Mouse (Mus musculus) lung, embryonic 15.5 days (tissue): ENCODE data around the gene Col26a1. TPM values are rescaled to one million over a fixed set of nuclear protein-coding genes. Genes with fewer than 3 reads are reported as not detected.

Experiments used
- ATAC-seq: fragments of 200-750 bp; cut with Nextera tagmentation; 2 replicates; pipeline ENCODE4 v1.8.0; 2017; ENCODE audit warnings: moderate number of reproducible peaks, borderline replicate concordance; ENCODE audit not compliant: low FRiP score, low TSS enrichment; ENCODE audit errors: extremely low read depth
- H3K27ac ChIP-seq: fragments of 300-500 bp; sonication (generic); 2 replicates; pipeline ENCODE4 v1.5.1; 2015; ENCODE audit warnings: moderate library complexity, mild to moderate bottlenecking, inconsistent platforms
- H3K27me3 ChIP-seq: fragments of 300-500 bp; sonication (generic); 2 replicates; pipeline ENCODE4 v1.6.1; 2015; ENCODE audit warnings: inconsistent platforms
- H3K36me3 ChIP-seq: fragments of 300-500 bp; sonication (generic); 2 replicates; pipeline ENCODE4 v1.6.1; 2015; ENCODE audit warnings: inconsistent platforms
- H3K4me1 ChIP-seq: fragments of 300-500 bp; sonication (generic); 2 replicates; pipeline ENCODE4 v1.6.1; 2015; ENCODE audit warnings: inconsistent platforms
- H3K4me2 ChIP-seq: fragments of 300-500 bp; sonication (generic); 2 replicates; pipeline ENCODE4 v1.6.1; 2015; ENCODE audit warnings: inconsistent platforms, mild to moderate bottlenecking, moderate library complexity
- H3K4me3 ChIP-seq: fragments of 300-500 bp; sonication (generic); 2 replicates; pipeline ENCODE4 v1.5.1; 2015; ENCODE audit warnings: mild to moderate bottlenecking, inconsistent platforms
- H3K9ac ChIP-seq: fragments of 300-500 bp; sonication (generic); 2 replicates; pipeline ENCODE4 v1.6.1; 2015; ENCODE audit warnings: inconsistent platforms
- H3K9me3 ChIP-seq: fragments of 300-500 bp; sonication (generic); 2 replicates; pipeline ENCODE4 v1.6.1; 2016; ENCODE audit warnings: inconsistent platforms
- WGBS: fragments of 180-500 bp; shearing (Covaris S2); methylation state at CpG from one replicate; pipeline ENCODE4 v1.1.7; 2015; 5-methylcytosine and 5-hydroxymethylcytosine counted together
- polyA plus RNA-seq: library from polyadenylated mRNA; unstranded; fragments of >200 nt; fragmentation: Nextera tagmentation; extraction: Ambion mirVana; gene quantifications from 2 replicates; pipeline ENCODE4 v1.2.1, GENCODE M21; 2015

Col26a1 gene
- polyA plus RNA-seq, 1 experiment from 2014 or later = 12.1 TPM

DNA sequence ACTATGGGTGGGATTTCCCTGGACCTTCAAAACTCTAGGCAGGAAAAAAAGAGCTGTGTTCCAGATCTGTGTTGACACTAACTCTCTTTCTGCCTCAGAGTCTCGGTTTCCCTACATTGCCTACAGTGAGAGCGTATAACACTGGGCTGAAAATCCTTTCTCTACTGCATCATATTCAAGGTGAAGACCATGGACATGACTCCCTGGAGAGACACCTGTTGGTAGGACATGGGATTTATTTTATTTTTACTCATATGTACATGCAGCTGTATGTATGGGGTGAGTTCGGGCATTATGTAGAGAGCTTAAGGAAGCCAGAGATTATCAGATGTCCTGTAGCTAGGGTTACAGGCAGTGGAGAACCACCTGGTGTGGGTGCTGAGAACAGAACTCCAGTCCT, 50.0 kb downstream of the Col26a1 start:
- H3K27ac ChIP-seq = no peak overlapping the region
- ATAC-seq = no peak
- no peak overlapping the region for H3K9ac ChIP-seq
- no peaks in the 10 kb centered on the region for H3K4me1 ChIP-seq
- H3K36me3 ChIP-seq = no peaks in the 10 kb centered on the region
- no peaks in the 10 kb centered on the region for H3K27me3 ChIP-seq
- H3K4me2 ChIP-seq = no peak overlapping the region
- no peaks in the 10 kb centered on the region for H3K9me3 ChIP-seq
- 84% methylated on average over 3 of the region's 3 CpGs for WGBS
- no peak overlapping the region for H3K4me3 ChIP-seq

DNA sequence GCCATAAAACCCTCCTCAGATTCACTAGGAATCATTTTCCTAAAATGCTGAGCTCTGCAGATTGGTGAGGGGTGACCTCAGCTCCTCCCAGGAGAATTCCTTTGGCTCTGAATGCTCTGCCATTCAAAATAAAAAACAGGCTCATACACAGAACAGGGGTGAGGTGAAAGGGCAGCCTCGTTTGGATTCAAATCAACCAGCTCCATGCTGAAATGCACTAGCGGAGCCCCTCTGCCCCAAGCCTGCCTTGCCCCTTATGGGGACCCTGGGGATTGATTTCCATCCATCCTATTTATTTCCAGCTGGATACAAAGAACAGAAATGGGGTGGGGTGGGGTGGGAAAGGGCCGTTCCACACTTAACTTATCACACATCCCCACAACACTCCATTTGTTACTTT, 52.9 kb downstream of the Col26a1 start:
- H3K36me3 ChIP-seq = no peaks in the 10 kb centered on the region
- WGBS = 73% methylated on average over 3 of the region's 3 CpGs
- H3K4me3 ChIP-seq = no peak overlapping the region
- H3K27me3 ChIP-seq = no peaks in the 10 kb centered on the region
- H3K4me1 ChIP-seq = no peaks in the 10 kb centered on the region
- H3K27ac ChIP-seq = no peak overlapping the region
- no peaks in the 10 kb centered on the region for H3K9me3 ChIP-seq
- ATAC-seq = no peak
- no peak overlapping the region for H3K9ac ChIP-seq
- H3K4me2 ChIP-seq = no peak overlapping the region

DNA sequence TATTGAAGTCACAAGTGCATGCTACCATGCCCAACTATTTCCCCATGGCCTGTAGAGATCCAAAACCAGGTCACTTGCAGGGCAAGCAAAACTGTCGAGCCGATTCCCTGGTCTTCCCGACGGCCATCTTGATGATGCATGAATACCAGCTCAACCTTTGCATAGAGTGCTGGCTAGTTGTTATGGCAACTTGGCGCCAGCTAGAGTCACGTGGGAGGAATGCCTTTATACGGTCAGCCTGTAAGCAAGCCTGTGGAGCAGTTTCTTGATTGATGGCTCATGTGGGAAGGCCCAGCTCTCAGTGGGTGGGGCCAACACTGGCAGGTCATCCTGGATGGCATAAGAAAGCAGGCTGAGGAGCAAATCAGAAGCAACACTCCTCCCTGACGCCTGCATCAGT, 61.0 kb downstream of the Col26a1 start:
- no peak overlapping the region for H3K9ac ChIP-seq
- no peaks in the 10 kb centered on the region for H3K9me3 ChIP-seq
- H3K27ac ChIP-seq = no peak overlapping the region
- H3K4me1 ChIP-seq = peaks cover 4% of the 10 kb centered on the region; the same call in 1 of the 2 replicates
- ATAC-seq = no peak
- WGBS = 80% methylated on average over 8 of the region's 8 CpGs
- no peak overlapping the region for H3K4me3 ChIP-seq
- no peaks in the 10 kb centered on the region for H3K27me3 ChIP-seq
- H3K4me2 ChIP-seq = no peak overlapping the region
- H3K36me3 ChIP-seq = no peaks in the 10 kb centered on the region

DNA sequence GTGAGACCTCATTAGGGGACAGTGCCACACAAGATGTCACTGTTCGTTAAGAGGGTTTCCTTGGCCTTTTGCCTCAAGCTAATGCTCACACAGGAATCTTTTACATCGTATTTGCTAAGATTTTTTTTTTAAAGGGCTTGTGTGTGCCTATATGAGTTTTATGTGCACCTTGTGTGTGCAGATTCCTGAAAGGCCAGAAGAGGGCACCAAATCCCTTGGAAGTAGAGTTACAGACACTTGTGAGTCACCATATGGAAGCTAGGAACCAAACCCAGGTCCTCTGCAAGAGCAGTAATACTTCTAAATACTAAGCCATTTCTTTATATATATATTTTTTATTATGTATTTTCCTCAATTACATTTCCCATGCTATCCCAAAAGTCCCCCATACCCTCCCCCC, 62.1 kb downstream of the Col26a1 start:
- Histone ChIP-seq H3K9ac (no peak overlapping the region), H3K4me3 (no peak overlapping the region), H3K9me3 (no peaks in the 10 kb centered on the region), H3K27ac (no peak overlapping the region), H3K27me3 (no peaks in the 10 kb centered on the region), H3K4me1 (peaks cover 4% of the 10 kb centered on the region; the same call in 1 of the 2 replicates), H3K4me2 (no peak overlapping the region), H3K36me3 (no peaks in the 10 kb centered on the region)
- no peak for ATAC-seq
- WGBS = 86% methylated on average over 2 of the region's 2 CpGs

DNA sequence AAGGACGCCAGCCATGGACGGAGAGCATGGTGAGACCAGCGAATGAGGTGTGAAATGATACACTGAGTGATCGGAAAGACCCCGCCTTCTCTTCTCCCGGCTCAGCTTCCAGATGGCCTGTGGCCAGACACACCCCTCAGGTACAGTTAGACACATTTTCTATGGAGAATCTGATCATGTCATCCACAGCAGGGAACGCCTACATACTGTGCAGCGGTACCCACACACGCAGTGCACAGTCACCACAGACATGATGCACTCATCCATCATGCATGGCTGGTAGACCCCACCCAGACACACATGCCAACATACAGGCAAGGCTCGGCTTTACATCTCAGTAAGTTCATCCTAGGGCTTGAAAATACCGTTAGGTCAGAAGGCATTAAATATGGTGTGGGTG, 63.3 kb downstream of the Col26a1 start:
- Histone ChIP-seq H3K36me3 (no peaks in the 10 kb centered on the region), H3K4me2 (no peak overlapping the region), H3K27me3 (no peaks in the 10 kb centered on the region), H3K27ac (no peak overlapping the region), H3K9ac (no peak overlapping the region), H3K4me1 (peaks cover 4% of the 10 kb centered on the region; the same call in 1 of the 2 replicates), H3K4me3 (no peak overlapping the region), H3K9me3 (no peaks in the 10 kb centered on the region)
- WGBS = 33% methylated on average over 11 of the region's 11 CpGs
- ATAC-seq = no peak

DNA sequence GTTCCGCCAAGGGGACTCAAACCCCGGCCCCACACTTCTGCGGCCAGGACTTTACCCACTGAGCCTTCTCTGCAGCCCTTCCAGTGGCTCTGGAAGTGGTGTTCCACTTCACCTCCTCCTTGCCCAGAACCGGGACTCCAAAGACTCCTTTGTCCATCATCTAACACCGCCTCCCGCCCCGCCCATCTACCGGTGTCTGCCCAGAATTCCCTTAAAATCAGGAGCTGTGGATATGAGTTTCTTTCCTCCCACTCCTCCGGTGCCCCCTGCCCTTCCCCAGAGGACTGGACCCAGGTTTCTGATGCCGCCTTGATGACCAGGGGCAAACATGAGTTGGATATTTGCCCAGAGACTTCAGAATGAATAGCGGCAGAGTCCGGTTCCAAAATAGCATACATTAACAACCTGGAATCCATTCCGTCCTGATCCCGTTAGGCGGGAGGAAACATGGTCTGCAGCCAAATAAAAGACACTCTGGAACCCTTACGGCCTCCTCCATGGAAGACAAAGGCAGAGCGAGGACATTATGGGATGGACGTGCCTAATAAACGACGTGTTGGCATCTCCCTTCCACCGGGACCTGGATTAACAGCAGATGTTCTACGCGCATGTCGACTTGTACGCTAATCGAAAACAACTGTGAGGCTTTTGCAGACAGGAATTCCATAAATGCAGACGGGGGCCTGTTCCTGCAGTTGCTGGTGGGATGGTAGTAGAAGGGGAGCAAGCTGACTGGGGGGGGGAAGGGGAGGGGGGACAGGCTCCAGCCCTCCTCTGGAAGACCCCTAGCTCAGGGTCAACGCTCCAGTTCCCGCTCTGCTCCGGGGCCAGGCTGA, 72.3 kb downstream of the Col26a1 start:
- ATAC-seq = peak; percentile 72

DNA sequence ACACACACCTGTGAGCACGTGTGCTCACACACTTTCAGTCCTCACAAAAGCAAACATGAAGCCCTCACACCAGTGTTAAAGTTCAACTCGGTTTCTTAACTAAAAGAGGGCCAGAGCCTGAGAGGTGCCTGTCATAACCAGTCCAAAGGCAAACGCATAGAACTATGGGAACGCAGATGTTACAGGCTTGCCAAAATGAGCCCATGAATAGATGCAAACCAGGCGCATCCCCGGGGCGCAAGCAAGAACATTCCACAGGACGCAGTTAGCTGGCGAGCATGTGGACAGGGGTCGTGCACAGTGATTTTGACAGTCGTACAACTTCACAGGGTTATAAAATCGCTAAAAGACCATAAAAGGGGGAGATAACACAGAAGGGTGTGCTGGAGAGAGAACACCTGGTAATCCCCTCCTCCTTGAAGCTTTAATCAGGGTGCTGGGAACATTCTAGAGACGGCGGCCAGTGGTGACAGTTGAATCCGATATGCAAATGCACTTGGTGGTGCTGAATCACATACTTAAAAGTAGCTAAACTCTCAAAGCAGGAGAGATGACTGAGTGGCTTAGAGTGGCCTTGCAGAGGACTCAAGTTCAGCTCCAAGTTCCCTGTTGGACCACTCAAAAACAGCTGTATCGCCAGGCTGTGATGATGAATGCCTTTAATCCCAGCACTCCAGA, 76.5 kb downstream of the Col26a1 start:
- no peak overlapping the region for H3K4me2 ChIP-seq
- H3K9ac ChIP-seq = no peak overlapping the region
- no peak overlapping the region for H3K27ac ChIP-seq
- H3K9me3 ChIP-seq = no peaks in the 10 kb centered on the region
- H3K4me1 ChIP-seq = peaks cover 56% of the 10 kb centered on the region
- H3K36me3 ChIP-seq = no peaks in the 10 kb centered on the region
- no peak overlapping the region for H3K4me3 ChIP-seq
- H3K27me3 ChIP-seq = no peaks in the 10 kb centered on the region
- WGBS = 23% methylated on average over 16 of the region's 16 CpGs
- no peak for ATAC-seq

More for the DNA sequence above, 72.3 kb downstream of the Col26a1 start:
- H3K4me1 ChIP-seq = peaks cover 22% of the 10 kb centered on the region
- peak overlapping the region; percentile 58 for H3K27ac ChIP-seq
- H3K36me3 ChIP-seq = no peaks in the 10 kb centered on the region
- 28% methylated on average over 30 of the region's 30 CpGs for WGBS
- H3K9ac ChIP-seq = no peak overlapping the region
- peak overlapping the region; percentile 12 for H3K4me3 ChIP-seq
- H3K27me3 ChIP-seq = no peaks in the 10 kb centered on the region
- H3K9me3 ChIP-seq = no peaks in the 10 kb centered on the region
- peak overlapping the region; percentile 47 for H3K4me2 ChIP-seq

DNA sequence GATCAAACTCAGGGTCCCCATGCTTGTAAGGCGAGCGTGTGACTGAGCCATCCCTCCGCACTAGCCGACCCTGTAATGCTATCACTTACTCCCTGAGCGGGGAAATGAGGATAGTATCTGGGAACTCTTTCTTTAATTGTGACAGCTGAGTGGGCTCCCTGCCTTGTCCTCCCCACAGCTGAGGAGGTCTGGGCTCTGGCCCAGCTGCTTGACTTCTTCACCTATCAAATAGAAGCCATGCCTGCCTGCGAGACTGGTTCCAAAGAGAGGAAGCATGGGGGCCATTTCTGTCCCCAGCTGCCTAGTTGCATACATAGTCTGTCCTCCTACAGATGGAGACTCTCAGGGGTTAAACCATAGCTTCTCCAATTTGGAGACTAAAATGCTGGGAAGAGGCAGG, 78.0 kb downstream of the Col26a1 start:
- Histone ChIP-seq H3K9ac (no peak overlapping the region), H3K4me1 (peaks cover 48% of the 10 kb centered on the region), H3K9me3 (no peaks in the 10 kb centered on the region), H3K4me3 (no peak overlapping the region), H3K27ac (no peak overlapping the region), H3K36me3 (no peaks in the 10 kb centered on the region), H3K27me3 (no peaks in the 10 kb centered on the region), H3K4me2 (no peak overlapping the region)
- no peak for ATAC-seq
- WGBS = 31% methylated on average over 6 of the region's 6 CpGs

DNA sequence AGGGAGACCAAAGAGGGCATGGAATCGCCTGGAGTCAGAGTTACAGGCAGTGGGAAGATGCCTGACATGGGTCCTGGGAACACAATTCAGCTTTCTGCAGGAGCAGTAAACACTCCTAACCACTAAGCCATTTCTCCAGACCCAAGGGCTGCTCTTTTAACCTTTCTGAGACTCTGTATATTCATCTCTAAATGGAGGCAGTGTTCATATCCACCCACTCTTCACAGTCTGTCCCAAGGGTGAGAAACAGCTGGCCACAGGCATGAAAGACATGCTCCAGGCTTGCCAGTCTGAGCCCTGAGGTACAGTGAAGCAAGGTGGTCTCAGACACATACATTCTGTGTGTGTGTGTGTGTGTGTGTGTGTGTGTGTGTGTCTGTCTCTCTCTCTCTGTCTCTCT, 78.8 kb downstream of the Col26a1 start:
- Histone ChIP-seq H3K27me3 (no peaks in the 10 kb centered on the region), H3K9ac (no peak overlapping the region), H3K4me1 (peaks cover 48% of the 10 kb centered on the region), H3K27ac (no peak overlapping the region), H3K9me3 (no peaks in the 10 kb centered on the region), H3K36me3 (no peaks in the 10 kb centered on the region), H3K4me3 (no peak overlapping the region), H3K4me2 (no peak overlapping the region)
- no peak for ATAC-seq
- 35% methylated on average over 1 of the region's 1 CpGs for WGBS

DNA sequence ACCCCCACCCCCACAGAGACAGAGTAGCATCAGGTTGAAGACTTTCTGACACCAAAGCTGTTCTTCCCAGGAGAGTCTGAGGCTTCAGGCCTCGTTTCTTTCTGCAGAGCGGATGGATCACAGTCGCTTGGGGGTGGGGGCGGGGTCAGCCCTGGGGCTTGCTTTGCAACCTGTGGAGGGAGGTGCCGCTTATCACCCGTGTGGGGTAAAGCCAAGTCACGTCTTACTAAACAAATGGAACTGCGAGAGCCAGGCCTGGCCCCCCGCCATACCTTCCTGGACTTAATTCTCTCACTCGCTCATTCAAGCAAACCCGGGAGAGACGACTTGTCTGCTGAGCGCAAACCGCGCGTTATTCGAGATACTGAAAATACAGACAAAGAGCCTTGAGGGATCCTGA, 80.3 kb downstream of the Col26a1 start:
- Histone ChIP-seq H3K9me3 (no peaks in the 10 kb centered on the region), H3K4me3 (no peak overlapping the region), H3K27me3 (no peaks in the 10 kb centered on the region), H3K4me1 (peaks cover 48% of the 10 kb centered on the region), H3K9ac (0 out of 2 replicates have a peak overlapping the region, but pooled peaks have one; percentile 4), H3K4me2 (peak overlapping the region; percentile 36), H3K36me3 (no peaks in the 10 kb centered on the region), H3K27ac (no peak overlapping the region)
- 7% methylated on average over 17 of the region's 17 CpGs for WGBS
- ATAC-seq = no peak

DNA sequence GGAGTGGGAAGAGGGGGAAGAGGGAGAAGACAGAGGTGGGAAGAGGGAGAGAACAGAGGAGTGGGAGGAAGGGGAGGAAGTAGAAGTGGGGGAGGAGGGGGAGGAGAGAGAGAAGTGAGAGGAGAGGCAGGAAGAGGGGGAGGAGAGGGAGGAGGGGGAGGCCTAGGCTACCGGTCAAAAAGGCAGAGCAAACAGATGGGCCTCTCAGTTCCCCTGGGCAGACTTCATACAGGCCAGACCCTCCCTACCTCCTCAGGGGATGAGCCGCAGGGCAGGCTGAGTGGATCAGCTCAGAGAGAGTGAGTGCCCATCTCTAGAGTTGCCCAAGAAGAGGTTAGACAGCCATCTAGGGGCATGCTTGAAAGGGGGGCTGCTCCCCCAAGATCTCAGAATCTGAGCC, 86.1 kb downstream of the Col26a1 start:
- peak; percentile 23; the same call in 1 of the 2 replicates for ATAC-seq
- H3K27me3 ChIP-seq = no peaks in the 10 kb centered on the region
- no peak overlapping the region for H3K4me2 ChIP-seq
- H3K4me1 ChIP-seq = peaks cover 6% of the 10 kb centered on the region; the same call in 1 of the 2 replicates
- no peaks in the 10 kb centered on the region for H3K9me3 ChIP-seq
- no peak overlapping the region for H3K4me3 ChIP-seq
- no peak overlapping the region for H3K9ac ChIP-seq
- H3K27ac ChIP-seq = no peak overlapping the region
- no peaks in the 10 kb centered on the region for H3K36me3 ChIP-seq
- 15% methylated on average over 2 of the region's 2 CpGs for WGBS

DNA sequence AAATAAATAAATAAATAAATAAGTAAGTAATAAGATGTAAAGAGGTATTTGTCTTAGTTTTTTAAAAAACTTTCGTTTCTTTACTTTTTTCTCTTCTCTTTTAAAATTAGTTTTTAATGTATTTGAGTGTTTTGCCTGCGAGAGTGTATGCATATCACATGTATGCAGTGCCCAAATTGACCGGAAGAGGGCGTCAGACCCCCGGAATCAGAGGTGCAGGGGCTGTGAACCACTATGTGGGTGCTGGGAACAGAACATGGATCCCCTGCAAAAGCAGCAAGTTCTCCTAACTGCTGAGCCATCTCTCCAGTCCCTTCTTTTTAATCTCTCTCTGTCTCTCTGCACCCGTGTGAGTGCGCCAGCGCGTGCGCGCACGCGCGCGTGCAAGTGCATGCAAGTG, 89.2 kb downstream of the Col26a1 start:
- Histone ChIP-seq H3K36me3 (no peaks in the 10 kb centered on the region), H3K27me3 (no peaks in the 10 kb centered on the region), H3K4me1 (peaks cover 9% of the 10 kb centered on the region), H3K4me3 (no peak overlapping the region), H3K27ac (no peak overlapping the region), H3K9ac (no peak overlapping the region), H3K4me2 (no peak overlapping the region), H3K9me3 (no peaks in the 10 kb centered on the region)
- no peak for ATAC-seq
- WGBS = 89% methylated on average over 15 of the region's 15 CpGs
